Mouse (Mus musculus) subcutaneous adipose tissue, adult 2 months (tissue): ENCODE data around the gene Ajm1. TPM values are rescaled to one million over a fixed set of nuclear protein-coding genes. Genes with fewer than 3 reads are reported as not detected.

ENCODE experiments used
- polyA plus RNA-seq: library from polyadenylated mRNA; depleted of rRNA; stranded (reverse); fragments of >200 nt; gene quantifications from 2 replicates; pipeline ENCODE4 v1.2.3, GENCODE M21; 2012; ENCODE audit warnings: low replicate concordance; rRNA removed

Ajm1 gene
- polyA plus RNA-seq = 0.37 and 2.6 TPM in 2 replicates

DNA sequence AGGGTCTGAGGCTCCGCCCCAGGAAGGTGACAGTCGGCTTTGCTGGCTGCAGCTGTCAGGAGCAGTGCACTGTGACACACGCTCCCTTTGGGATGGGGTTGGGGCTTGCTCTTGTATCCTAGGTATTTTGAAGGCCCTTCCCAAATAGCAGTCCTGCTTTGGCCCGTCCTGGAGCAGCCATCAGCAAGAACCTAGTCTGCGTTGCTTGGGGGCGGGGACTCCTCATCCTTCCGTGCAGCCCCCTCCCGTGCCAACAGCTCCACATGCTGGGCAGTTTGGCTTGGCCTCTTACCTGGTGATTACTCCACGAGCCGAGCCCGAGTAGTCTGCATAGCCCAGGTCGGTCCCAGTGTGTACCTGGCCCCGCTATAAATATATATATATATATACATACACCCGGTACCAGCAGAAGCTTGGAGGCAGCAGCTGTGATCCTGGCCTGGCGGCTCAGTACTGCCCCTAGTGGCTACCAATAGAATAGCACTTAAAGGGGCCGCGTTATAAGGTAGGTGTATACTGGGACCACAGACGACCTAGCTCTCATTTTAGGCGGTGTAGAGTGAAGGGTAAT lies at the start of gene Ajm1:
Gene Ajm1, minus strand, starts transcription at position 464 of the 571 bp plus-strand sequence.

DNA sequence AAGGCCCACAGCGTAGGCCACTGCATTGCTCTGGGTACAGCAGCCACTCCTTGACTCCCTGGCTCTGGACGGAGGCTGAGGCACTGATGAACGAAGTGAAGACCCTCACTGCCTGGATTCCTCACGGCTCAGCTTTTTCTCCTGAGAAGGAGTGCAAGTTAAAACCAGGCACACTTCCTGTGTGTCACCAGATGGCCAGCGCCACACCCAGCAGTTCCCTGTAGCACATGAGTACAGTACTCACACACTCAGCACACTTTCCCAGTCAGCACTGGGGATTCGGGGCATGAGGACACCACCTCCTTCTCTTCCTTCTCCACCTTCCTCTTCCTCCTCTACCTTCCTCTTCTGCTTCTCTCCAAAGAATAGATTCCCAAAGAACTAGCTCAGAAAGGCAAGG lies 46.3 kb upstream of the Ajm1 start, which contains the start of gene Fcna:
Gene Fcna, minus strand, starts transcription at position 220 of the 400 bp plus-strand sequence.

DNA sequence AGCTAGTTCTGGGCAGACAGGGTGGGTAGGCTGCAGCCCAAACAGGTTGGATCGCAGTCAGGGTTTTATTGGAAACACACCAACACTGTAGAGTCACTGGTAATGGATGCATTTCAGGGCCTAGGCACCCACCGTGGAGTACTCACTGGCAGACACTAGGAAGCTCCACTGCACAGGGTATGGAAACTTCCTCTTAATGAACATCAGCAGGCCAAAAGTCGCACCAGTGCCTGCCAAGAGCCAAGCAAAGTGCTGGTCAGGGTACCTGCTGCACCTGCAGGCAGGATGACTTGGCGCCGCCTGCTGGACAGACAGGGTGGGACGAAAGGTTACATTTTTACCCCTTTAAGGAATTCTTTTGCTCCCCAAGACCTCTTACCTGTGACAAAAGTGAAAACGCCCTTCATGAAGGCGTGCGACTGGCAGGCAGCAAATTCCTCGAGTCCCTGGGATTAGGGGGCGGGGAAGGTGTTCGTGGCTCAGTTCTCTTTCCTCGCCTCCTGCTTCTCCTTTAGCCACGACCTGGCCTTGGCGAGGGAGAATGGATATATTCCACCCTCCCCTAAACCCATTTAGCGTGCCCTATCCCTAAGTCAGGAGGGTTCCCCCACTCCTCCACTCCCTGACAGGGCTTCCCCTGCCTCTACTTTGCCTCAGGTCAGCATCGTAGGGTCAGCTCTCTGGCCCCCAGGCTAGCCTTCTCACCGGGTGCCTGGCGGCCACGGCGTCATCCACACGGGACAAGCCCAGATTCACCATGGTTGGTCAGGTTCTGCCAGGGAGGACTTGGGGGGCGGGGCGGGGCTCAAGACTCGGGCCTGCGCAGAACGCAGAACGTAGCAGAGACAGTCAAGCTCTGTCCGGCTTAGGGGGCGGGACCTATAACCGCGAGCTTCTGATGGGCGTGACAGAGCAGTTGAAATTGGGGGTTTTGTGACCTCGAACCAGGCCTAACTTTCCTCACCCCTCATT lies 40.0 kb upstream of the Ajm1 start, which contains the start of gene Tmem141:
Gene Tmem141, minus strand, starts transcription at position 777 of the 972 bp plus-strand sequence.

DNA sequence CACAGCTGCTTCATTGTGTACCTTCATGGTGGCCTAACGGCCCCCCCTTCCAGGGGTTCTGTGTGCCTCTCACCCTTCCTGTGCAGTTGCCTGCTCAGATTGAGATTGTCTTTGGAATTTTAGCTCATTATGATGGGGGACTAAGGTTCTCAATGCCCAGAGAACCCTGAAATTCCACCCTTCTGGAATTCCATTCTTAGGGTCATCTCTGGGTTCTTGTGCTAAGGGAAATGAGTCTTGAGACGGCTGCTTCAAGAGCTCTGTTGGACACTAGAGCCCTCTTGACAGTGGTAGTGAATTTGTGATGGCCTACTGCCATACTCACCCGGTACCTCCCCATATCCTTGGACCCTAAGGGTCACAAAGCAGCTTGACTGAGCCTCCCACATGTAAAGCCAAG lies 36.0 kb upstream of the Ajm1 start, which contains the start of gene Ccdc183:
Gene Ccdc183, minus strand, starts transcription at position 101 of the 400 bp plus-strand sequence.

DNA sequence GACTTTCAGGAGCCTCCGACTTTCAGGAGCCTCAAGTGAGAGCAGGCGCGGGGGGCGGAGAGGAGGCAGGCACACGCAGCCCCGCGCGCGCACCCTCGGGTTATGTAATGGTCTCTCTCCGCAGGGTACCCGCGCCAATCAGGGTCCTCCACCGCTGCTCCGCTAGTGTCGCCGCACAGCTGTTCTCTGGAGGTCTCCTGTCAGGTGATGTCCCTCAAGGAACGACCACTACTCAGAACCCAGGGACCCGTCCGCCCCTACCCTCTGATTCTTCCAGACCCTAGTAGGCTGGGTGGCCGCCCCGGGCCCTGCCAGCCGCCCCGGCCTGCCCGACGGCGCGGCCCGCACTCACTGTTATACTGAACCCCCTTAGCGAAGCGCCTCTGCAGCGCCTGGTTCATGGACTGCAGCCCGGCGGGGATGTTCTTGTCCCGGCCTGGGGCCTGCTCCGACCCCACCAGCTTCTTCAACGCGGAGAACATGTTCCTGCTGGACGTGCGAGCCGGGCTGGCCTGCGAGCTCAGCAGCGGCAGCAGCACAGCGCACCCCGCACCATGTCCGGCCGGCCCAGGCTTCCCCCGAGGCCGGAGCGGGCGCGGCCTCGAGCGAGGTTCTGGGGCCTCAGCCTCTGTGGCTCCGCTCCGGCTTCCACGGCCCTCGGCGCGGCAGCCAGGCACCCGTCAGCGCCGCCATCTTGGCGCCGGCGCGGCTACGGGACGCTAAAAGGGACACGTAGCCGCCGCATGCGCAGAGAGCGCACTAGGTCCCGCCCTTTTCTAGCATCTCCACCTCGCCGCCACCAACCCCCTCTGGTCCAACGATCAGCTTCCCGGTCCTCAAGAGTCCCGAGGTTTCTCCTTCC lies 26.4 kb upstream of the Ajm1 start, which contains the start of gene Rabl6:
Gene Rabl6, minus strand, starts transcription at position 761 of the 862 bp plus-strand sequence.

DNA sequence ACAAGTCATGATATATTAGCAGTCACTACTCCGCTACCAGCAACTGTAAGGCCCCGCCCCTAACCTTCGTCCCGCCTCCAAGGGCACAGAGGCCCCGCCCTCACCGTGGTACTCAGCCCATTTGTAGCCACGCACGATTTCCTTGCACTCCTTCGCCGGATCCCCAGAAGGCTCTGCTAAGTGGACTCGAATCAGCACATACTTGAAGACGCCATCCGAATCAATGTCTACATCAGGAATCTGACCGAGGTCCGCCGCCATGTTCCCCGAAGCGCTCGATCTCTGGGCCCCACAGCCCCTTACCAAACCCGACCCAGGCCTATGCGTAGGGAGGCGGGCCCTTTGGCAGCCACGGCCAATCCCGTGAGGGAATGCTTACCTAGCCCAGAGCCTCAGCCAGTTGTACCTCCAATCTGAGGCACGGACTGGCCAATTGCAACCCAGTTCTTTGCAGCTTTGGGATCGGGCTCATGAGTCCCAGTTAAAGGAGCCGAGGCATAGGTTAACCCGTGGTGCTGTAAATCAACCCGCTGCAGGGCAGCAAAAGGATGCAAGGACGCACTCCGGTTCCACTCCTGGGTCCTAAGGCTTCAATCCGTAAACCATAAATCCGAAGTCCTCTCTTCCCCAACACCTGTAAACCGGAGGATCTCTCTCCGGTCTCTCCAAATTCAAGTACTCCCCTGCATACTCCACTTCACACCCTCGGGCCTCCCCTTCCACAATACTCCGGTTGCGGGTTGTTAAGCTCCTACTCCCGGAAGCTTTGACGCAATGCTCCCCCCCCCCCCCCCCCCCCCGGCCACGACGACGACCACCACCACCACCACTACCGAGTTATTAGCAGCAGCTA lies 6.8 kb downstream of the Ajm1 start, which contains the start of the genes Mamdc4 and Phpt1:
Gene Mamdc4, minus strand, starts transcription at position 267 of the 853 bp plus-strand sequence.
Gene Phpt1, minus strand, starts transcription at position 646 of the 853 bp plus-strand sequence.

DNA sequence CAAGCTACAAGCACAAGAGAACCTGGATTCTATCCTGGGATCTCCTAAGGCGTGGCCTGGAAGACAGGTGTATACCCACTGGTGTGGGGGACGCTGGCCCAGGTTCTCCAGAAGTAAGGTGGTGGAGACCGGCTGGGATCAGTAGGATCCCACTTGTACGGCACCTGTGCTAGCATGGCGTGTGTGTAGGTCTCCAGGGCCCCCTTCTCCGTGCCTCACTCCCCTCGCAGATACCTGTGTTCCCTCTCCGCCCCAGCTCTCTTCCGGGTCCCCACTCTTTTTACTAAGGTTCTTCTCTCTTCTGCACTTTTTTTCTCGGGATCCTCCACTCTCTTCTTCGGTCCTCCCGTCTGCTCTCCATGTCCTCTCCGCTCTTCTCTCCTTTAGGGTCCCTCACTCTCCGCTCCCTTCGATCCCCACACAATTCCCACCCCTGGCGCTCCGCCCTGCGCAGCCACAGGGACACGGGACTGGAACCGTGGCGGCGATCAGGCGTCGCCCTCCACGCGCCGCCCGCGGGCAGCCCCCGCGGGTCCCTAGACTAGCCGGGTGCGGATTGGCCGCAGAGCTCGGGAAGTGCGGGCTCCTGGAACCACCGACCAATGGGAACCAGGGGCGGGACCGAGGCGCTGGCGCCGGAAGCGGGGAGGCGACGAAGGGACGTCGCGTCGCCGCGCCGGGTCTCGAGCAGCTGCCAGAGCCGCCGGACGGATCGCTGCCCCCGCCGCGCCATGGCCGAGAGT lies 24.2 kb downstream of the Ajm1 start, which contains the start of gene Edf1:
Gene Edf1, plus strand, starts transcription at position 627 of the 743 bp plus-strand sequence.

DNA sequence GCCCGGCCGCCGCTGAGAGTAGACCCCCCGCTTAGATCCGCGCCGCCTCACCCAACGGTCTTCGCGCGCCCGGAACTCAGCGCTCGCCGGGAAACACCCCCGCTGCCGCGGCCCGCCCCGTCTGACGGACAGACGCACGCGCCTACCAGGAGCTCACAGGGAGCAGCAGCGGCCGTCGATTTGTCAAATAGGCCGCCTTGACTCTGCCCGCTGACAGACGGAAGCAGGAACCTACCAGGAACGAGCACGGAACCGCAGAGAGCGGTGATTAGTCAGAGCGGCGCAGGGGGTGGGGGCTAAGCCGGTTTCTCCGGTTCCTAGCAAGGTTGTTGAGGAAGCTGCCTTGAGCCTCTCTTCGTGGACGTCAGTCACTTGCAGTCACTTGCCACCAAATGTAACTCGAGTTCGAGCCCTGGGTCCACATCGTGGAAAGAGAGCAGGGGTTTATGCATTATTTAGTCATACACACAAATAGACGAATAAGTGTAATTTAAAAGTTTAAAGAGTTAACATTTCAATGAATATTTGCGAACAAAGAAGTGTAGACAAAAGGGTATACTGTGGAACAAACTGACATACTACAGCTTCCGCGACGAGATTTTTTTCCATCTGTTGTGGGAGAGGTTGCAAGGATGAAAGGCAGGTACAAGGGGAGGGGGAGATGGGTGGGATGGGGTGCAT lies 34.6 kb downstream of the Ajm1 start, which contains the start of gene Traf2:
Gene Traf2, minus strand, starts transcription at position 130 of the 681 bp plus-strand sequence.

Other genes starting within 250 kb of the Ajm1 start
- 16.3 and 40.9 TPM in 2 replicates for gene Man1b1, start 249.4 kb downstream of the Ajm1 start, polyA plus RNA-seq
- gene Dpp7, start 225.4 kb downstream of the Ajm1 start, polyA plus RNA-seq = 61.1 and 76.0 TPM in 2 replicates
- 24.0 and 65.2 TPM in 2 replicates for gene Uap1l1, start 216.1 kb downstream of the Ajm1 start, polyA plus RNA-seq
- gene Sapcd2, start 209.4 kb downstream of the Ajm1 start, polyA plus RNA-seq = 0.57 and 7.9 TPM in 2 replicates
- 78.1 and 108 TPM in 2 replicates for gene Entpd2, start 185.9 kb downstream of the Ajm1 start, polyA plus RNA-seq
- 272 and 300 TPM in 2 replicates for gene Npdc1, start 182.4 kb downstream of the Ajm1 start, polyA plus RNA-seq
- 0.62 and 0.96 TPM in 2 replicates for gene Fut7, start 158.5 kb downstream of the Ajm1 start, polyA plus RNA-seq
- gene Abca2, start 153.1 kb downstream of the Ajm1 start, polyA plus RNA-seq = 41.7 and 62.8 TPM in 2 replicates
- gene Clic3, start 124.9 kb downstream of the Ajm1 start, polyA plus RNA-seq = 1.8 and 3.2 TPM in 2 replicates
- 79.2 and 84.7 TPM in 2 replicates for gene Paxx, start 120.7 kb downstream of the Ajm1 start, polyA plus RNA-seq
- gene Ptgds, start 111.7 kb downstream of the Ajm1 start, polyA plus RNA-seq = 1.2 and 6.5 TPM in 2 replicates
- gene Lcn12, start 87.8 kb downstream of the Ajm1 start, polyA plus RNA-seq = 0.33 TPM in 1 of 2 replicates, not detected in the other
- 27.6 and 47.3 TPM in 2 replicates for gene Fbxw5, start 81.0 kb downstream of the Ajm1 start, polyA plus RNA-seq
- gene C8g, start 80.0 kb downstream of the Ajm1 start, polyA plus RNA-seq = 5.9 and 7.9 TPM in 2 replicates
- 13.9 and 22.5 TPM in 2 replicates for gene Traf2, start 34.8 kb downstream of the Ajm1 start, polyA plus RNA-seq
- 127 and 142 TPM in 2 replicates for gene Edf1, start 23.9 kb downstream of the Ajm1 start, polyA plus RNA-seq
- gene Mamdc4, start 6.9 kb downstream of the Ajm1 start, polyA plus RNA-seq = 1.8 and 5.5 TPM in 2 replicates
- 48.6 and 87.4 TPM in 2 replicates for gene Phpt1, start 6.5 kb downstream of the Ajm1 start, polyA plus RNA-seq
- 52.3 and 88.3 TPM in 2 replicates for gene Rabl6, start 26.8 kb upstream of the Ajm1 start, polyA plus RNA-seq
- gene Ccdc183, start 35.9 kb upstream of the Ajm1 start, polyA plus RNA-seq = not detected in 2 replicates
- gene Tmem141, start 40.2 kb upstream of the Ajm1 start, polyA plus RNA-seq = 31.8 and 53.1 TPM in 2 replicates
- gene Fcna, start 46.3 kb upstream of the Ajm1 start, polyA plus RNA-seq = 16.8 and 21.3 TPM in 2 replicates
- 0.64 and 5.5 TPM in 2 replicates for gene Lcn8, start 71.4 kb upstream of the Ajm1 start, polyA plus RNA-seq
- 0.52 and 3.7 TPM in 2 replicates for gene Lcn5, start 76.2 kb upstream of the Ajm1 start, polyA plus RNA-seq
- 0.78 TPM in 1 of 2 replicates, not detected in the other for gene Lcn6, start 95.0 kb upstream of the Ajm1 start, polyA plus RNA-seq
- 0.24 and 0.62 TPM in 2 replicates for gene Lcn10, start 101.0 kb upstream of the Ajm1 start, polyA plus RNA-seq
- not detected in 2 replicates for gene Obp2a, start 118.3 kb upstream of the Ajm1 start, polyA plus RNA-seq
- 48.0 and 66.2 TPM in 2 replicates for gene Bmyc, start 125.0 kb upstream of the Ajm1 start, polyA plus RNA-seq
- gene Obp2b, start 155.3 kb upstream of the Ajm1 start, polyA plus RNA-seq = not detected in 2 replicates
- gene Lcn3, start 183.8 kb upstream of the Ajm1 start, polyA plus RNA-seq = not detected in 2 replicates
- gene Lcn11, start 195.3 kb upstream of the Ajm1 start, polyA plus RNA-seq = not detected in 2 replicates
- not detected in 2 replicates for gene Gm13539, start 200.5 kb upstream of the Ajm1 start, polyA plus RNA-seq
- gene Glt6d1, start 234.1 kb upstream of the Ajm1 start, polyA plus RNA-seq = not detected in 2 replicates
- gene Lcn9, start 241.4 kb upstream of the Ajm1 start, polyA plus RNA-seq = 0.44 and 2.1 TPM in 2 replicates